Mouse (Mus musculus): Measurements from ENCODE around the gene Jaml. TPM values are rescaled to one million over a fixed set of nuclear protein-coding genes. Genes with fewer than 3 reads are reported as not detected.
A peak's percentile ranks its signal among the peaks of the same experiment; 100 is the strongest.

Jaml gene
- total RNA-seq, 1 experiment = 0.40 TPM

DNA sequence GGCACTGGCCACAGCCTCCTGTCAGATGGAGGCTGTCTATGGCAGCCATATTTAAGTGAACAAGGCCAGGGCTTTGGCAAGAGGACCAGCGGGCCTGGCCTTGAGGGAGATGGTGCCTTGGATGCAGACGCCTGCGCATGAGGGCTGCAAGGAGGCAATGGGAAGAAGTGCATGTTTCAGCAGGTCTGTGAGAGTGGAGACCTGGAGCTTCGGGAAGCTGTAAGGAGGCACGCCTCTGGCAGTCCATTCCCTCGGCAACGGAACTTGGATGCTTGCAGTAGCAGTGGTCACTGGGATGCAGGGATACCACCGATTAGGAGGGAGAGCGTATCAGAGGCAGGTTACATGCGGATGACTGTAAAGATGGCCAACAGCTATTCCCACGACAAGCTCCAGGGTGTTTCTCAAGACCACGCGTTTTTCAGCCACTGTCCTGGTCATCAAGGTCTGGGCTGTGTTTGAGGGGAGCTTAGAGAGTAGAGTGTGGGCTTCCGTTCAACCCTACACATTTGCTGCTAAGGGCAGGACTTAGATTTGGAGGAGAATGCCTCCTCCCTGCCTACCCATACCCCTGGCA, 41.1 kb downstream of the Jaml start:
- Histone ChIP-seq H3K27ac (ENCODE audit: insufficient read depth, low read depth, low read length, poor library complexity, severe bottlenecking) (no peak overlapping the region), H3K9me3 (ENCODE audit: control insufficient read depth, insufficient read depth, low read depth, low read length) (no peaks in the 10 kb centered on the region), H3K9ac (ENCODE audit: insufficient read depth, low read depth, low read length, poor library complexity, severe bottlenecking) (no peak overlapping the region), H3K36me3 (ENCODE audit: control insufficient read depth, insufficient read depth, low read length, poor library complexity, severe bottlenecking) (no peaks in the 10 kb centered on the region), H3K4me3 (ENCODE audit: insufficient read depth in 1 of 2, low read depth in 1 of 2, low read length in 2 of 2, poor library complexity in 1 of 2, severe bottlenecking in 1 of 2) (no peak overlapping the region), H3K4me1 (ENCODE audit: control insufficient read depth in 2 of 2, insufficient read depth in 2 of 2, low read length in 2 of 2, poor library complexity in 1 of 2) (peaks cover 0 to 12% of the 10 kb centered on the region in 2 experiments; a peak in 2 of 4 replicates)
- TF ChIP-seq HCFC1 (IDR thresholded peaks at IDR 0.05; ENCODE audit: borderline replicate concordance, insufficient read depth, low read length) = no peak
- TF ChIP-seq MAFK (IDR thresholded peaks at IDR 0.05; ENCODE audit: insufficient read depth, low read depth, low read length) = no peak
- TF ChIP-seq CHD2 (IDR thresholded peaks at IDR 0.05; ENCODE audit: low read depth, low read length) = no peak
- no peak for TF ChIP-seq ZNF384 (IDR thresholded peaks at IDR 0.05; ENCODE audit: low read depth, low read length)
- TF ChIP-seq ZC3H11A (IDR thresholded peaks at IDR 0.05; ENCODE audit: borderline replicate concordance, low read depth, low read length) = no peak
- no peak for DNase-seq (ENCODE audit: low read depth, low spot score)
- in situ Hi-C loops (cut with MboI; ENCODE audit: low sequenced_read_pairs in 2 of 2, unreplicated experiment in 2 of 2) = no loop called here

DNA sequence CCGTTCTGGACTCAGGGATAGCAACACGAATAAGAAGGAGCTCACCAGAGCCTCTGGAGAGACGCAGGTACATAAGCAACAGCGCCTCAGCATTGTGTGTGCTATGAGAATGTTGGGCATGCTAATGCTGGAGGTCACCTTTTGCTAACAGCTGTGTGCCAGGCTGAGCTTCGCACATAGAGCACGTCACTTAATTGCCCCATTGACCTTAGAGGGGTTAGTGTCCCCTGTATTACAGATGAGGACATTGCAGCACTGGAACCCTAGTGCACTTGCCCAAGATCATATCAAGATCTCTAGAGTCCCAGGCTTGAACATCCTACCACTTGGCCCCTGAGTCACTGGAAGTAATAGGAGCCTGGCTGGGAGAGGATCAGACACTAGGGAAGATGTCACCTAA, 41.6 kb downstream of the Jaml start:
- Histone ChIP-seq H3K36me3 (ENCODE audit: control insufficient read depth, insufficient read depth, low read length, poor library complexity, severe bottlenecking) (no peaks in the 10 kb centered on the region), H3K4me1 (ENCODE audit: control insufficient read depth in 2 of 2, insufficient read depth in 2 of 2, low read length in 2 of 2, poor library complexity in 1 of 2) (peaks cover 0 to 16% of the 10 kb centered on the region in 2 experiments; a peak in 2 of 4 replicates), H3K9me3 (ENCODE audit: control insufficient read depth, insufficient read depth, low read depth, low read length) (no peaks in the 10 kb centered on the region), H3K27ac (ENCODE audit: insufficient read depth, low read depth, low read length, poor library complexity, severe bottlenecking) (no peak overlapping the region), H3K9ac (ENCODE audit: insufficient read depth, low read depth, low read length, poor library complexity, severe bottlenecking) (no peak overlapping the region), H3K4me3 (ENCODE audit: insufficient read depth in 1 of 2, low read depth in 1 of 2, low read length in 2 of 2, poor library complexity in 1 of 2, severe bottlenecking in 1 of 2) (no peak overlapping the region)
- no peak for TF ChIP-seq ZNF384 (IDR thresholded peaks at IDR 0.05; ENCODE audit: low read depth, low read length)
- no peak for TF ChIP-seq CHD2 (IDR thresholded peaks at IDR 0.05; ENCODE audit: low read depth, low read length)
- no peak for TF ChIP-seq MAFK (IDR thresholded peaks at IDR 0.05; ENCODE audit: insufficient read depth, low read depth, low read length)
- TF ChIP-seq HCFC1 (IDR thresholded peaks at IDR 0.05; ENCODE audit: borderline replicate concordance, insufficient read depth, low read length) = no peak
- TF ChIP-seq ZC3H11A (IDR thresholded peaks at IDR 0.05; ENCODE audit: borderline replicate concordance, low read depth, low read length) = no peak
- DNase-seq (ENCODE audit: low read depth, low spot score) = no peak
- in situ Hi-C loops (cut with MboI; ENCODE audit: low sequenced_read_pairs in 2 of 2, unreplicated experiment in 2 of 2) = no loop called here

DNA sequence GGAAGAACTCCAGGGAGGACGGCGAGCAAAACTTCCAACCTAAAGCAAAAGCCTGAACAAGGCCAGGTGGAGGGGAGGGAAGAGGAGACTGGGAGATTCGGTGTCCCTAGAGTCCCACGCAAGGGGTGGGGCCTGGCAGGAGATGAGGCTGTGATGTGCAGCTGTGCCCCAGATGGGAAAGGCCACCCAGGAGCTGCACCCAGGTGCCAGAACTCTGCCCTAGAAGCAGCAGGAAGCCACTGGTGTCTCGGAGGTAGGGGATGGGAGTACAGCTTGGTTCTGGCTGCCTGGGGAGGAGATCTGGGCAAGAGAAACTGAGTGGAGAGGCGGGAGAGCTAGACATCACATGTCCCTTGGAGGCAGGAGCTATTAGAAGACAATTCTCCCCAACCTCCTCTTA, 42.0 kb downstream of the Jaml start:
- in situ Hi-C loops (cut with MboI; ENCODE audit: low sequenced_read_pairs in 2 of 2, unreplicated experiment in 2 of 2) = no loop called here
- Histone ChIP-seq H3K36me3 (ENCODE audit: control insufficient read depth, insufficient read depth, low read length, poor library complexity, severe bottlenecking) (no peaks in the 10 kb centered on the region), H3K9me3 (ENCODE audit: control insufficient read depth, insufficient read depth, low read depth, low read length) (no peaks in the 10 kb centered on the region), H3K27ac (ENCODE audit: insufficient read depth, low read depth, low read length, poor library complexity, severe bottlenecking) (no peak overlapping the region), H3K9ac (ENCODE audit: insufficient read depth, low read depth, low read length, poor library complexity, severe bottlenecking) (no peak overlapping the region), H3K4me3 (ENCODE audit: insufficient read depth in 1 of 2, low read depth in 1 of 2, low read length in 2 of 2, poor library complexity in 1 of 2, severe bottlenecking in 1 of 2) (no peak overlapping the region), H3K4me1 (ENCODE audit: control insufficient read depth in 2 of 2, insufficient read depth in 2 of 2, low read length in 2 of 2, poor library complexity in 1 of 2) (peaks cover 0 to 14% of the 10 kb centered on the region in 2 experiments; a peak in 2 of 4 replicates)
- no peak for DNase-seq (ENCODE audit: low read depth, low spot score)
- no peak for TF ChIP-seq HCFC1 (IDR thresholded peaks at IDR 0.05; ENCODE audit: borderline replicate concordance, insufficient read depth, low read length)
- TF ChIP-seq ZNF384 (IDR thresholded peaks at IDR 0.05; ENCODE audit: low read depth, low read length) = no peak
- TF ChIP-seq ZC3H11A (IDR thresholded peaks at IDR 0.05; ENCODE audit: borderline replicate concordance, low read depth, low read length) = no peak

- Histone ChIP-seq H3K4me1 (ENCODE audit: control insufficient read depth in 2 of 2, insufficient read depth in 2 of 2, low read length in 2 of 2, poor library complexity in 1 of 2) (peaks cover 2 to 21% of the 10 kb centered on the region in 2 experiments; a peak in 3 of 4 replicates), H3K27ac (ENCODE audit: insufficient read depth, low read depth, low read length, poor library complexity, severe bottlenecking) (no peak overlapping the region), H3K9me3 (ENCODE audit: control insufficient read depth, insufficient read depth, low read depth, low read length) (no peaks in the 10 kb centered on the region), H3K9ac (ENCODE audit: insufficient read depth, low read depth, low read length, poor library complexity, severe bottlenecking) (peak overlapping the region; percentile 8; the same call in 1 of the 2 replicates), H3K36me3 (ENCODE audit: control insufficient read depth, insufficient read depth, low read length, poor library complexity, severe bottlenecking) (no peaks in the 10 kb centered on the region), H3K4me3 (ENCODE audit: insufficient read depth in 1 of 2, low read depth in 1 of 2, low read length in 2 of 2, poor library complexity in 1 of 2, severe bottlenecking in 1 of 2) (peak overlapping the region; percentile 39 to 42)
- peak; percentile 77 for DNase-seq (ENCODE audit: low read depth, low spot score)
- in situ Hi-C loops (cut with MboI; ENCODE audit: low sequenced_read_pairs in 2 of 2, unreplicated experiment in 2 of 2) = no loop called here
- TF ChIP-seq HCFC1 (IDR thresholded peaks at IDR 0.05; ENCODE audit: borderline replicate concordance, insufficient read depth, low read length) (no peak), ZC3H11A (IDR thresholded peaks at IDR 0.05; ENCODE audit: borderline replicate concordance, low read depth, low read length) (peak; percentile 68), CHD2 (IDR thresholded peaks at IDR 0.05; ENCODE audit: low read depth, low read length) (no peak), MAFK (IDR thresholded peaks at IDR 0.05; ENCODE audit: insufficient read depth, low read depth, low read length) (no peak)
Measured at GRCm38 (mm10) chr9:45121769-45122168, 42.8 kb downstream of the Jaml start.
